Mouse (Mus musculus): Measurements from ENCODE around the gene Slc2a6. TPM values are rescaled to one million over a fixed set of nuclear protein-coding genes. Genes with fewer than 3 reads are reported as not detected.

Slc2a6 gene
- polyA plus RNA-seq, 1 experiment from 2014 or later: 0.47 TPM

- ATAC-seq (no peak), DNase-seq (no peak)
- H3K27me3 ChIP-seq (ENCODE audit: insufficient read depth, low read length): no peaks in the 10 kb centered on the region
- H3K9me3 ChIP-seq (ENCODE audit: low read length): no peaks in the 10 kb centered on the region
- H3K27ac ChIP-seq (ENCODE audit: low read depth): no peak overlapping the region
- H3K4me1 ChIP-seq (ENCODE audit: insufficient read depth): no peaks in the 10 kb centered on the region
- TF ChIP-seq EP300 (IDR thresholded peaks at IDR 0.05; ENCODE audit: low read depth) (no peak), CTCF (IDR thresholded peaks at IDR 0.05; ENCODE audit: low read depth) (no peak)
- no peak overlapping the region for H3K4me3 ChIP-seq (ENCODE audit: low read depth, low read length)
- no peak overlapping the region for H3K4me2 ChIP-seq (ENCODE audit: low read depth, low read length)
- H3K36me3 ChIP-seq (replicated peaks; ENCODE audit: insufficient read depth, low read length): peaks cover 19% of the 10 kb centered on the region
- H3K9ac ChIP-seq (replicated peaks): no peak overlapping the region
- 86% methylated on average over 2 of the region's 2 CpGs for WGBS (ENCODE audit: insufficient replicate concordance)
Observed at GRCm38 (mm10) chr2:27019530-27019929, 8.3 kb downstream of the Slc2a6 start.

- Histone ChIP-seq H3K4me2 (ENCODE audit: low read depth, low read length) (no peak overlapping the region), H3K27me3 (ENCODE audit: insufficient read depth, low read length) (no peaks in the 10 kb centered on the region), H3K36me3 (replicated peaks; ENCODE audit: insufficient read depth, low read length) (peaks cover 28% of the 10 kb centered on the region), H3K9me3 (ENCODE audit: low read length) (no peaks in the 10 kb centered on the region), H3K4me1 (ENCODE audit: insufficient read depth) (no peaks in the 10 kb centered on the region), H3K4me3 (ENCODE audit: low read depth, low read length) (no peak overlapping the region), H3K27ac (ENCODE audit: low read depth) (no peak overlapping the region), H3K9ac (replicated peaks) (no peak overlapping the region)
- ATAC-seq (peak; percentile 70; the same call in 1 of the 2 replicates), DNase-seq (peak; percentile 79)
- WGBS (ENCODE audit: insufficient replicate concordance): 41% methylated on average over 5 of the region's 5 CpGs
- peak; percentile 97 for TF ChIP-seq CTCF (IDR thresholded peaks at IDR 0.05; ENCODE audit: low read depth)
- no peak for TF ChIP-seq EP300 (IDR thresholded peaks at IDR 0.05; ENCODE audit: low read depth)
Observed at GRCm38 (mm10) chr2:27017802-27018201, 10.0 kb downstream of the Slc2a6 start.

GRCm38 (mm10) chr2:27009714-27010244, 18.0 kb downstream of the Slc2a6 start, which contains the start of gene Cacfd1:
Gene Cacfd1, plus strand, starts transcription at chr2:27009926.
- ATAC-seq (peak; percentile 98), DNase-seq (peak; percentile 92)
- H3K9me3 ChIP-seq (ENCODE audit: low read length): no peaks in the 10 kb centered on the region
- TF ChIP-seq CTCF (IDR thresholded peaks at IDR 0.05; ENCODE audit: low read depth) (no peak), EP300 (IDR thresholded peaks at IDR 0.05; ENCODE audit: low read depth) (no peak)
- peak within 1 kb of the TSS; percentile 90 for H3K27ac ChIP-seq (ENCODE audit: low read depth)
- H3K4me2 ChIP-seq (ENCODE audit: low read depth, low read length): peak within 1 kb of the TSS; percentile 81
- peak within 1 kb of the TSS; percentile 78 for H3K4me3 ChIP-seq (ENCODE audit: low read depth, low read length)
- H3K4me1 ChIP-seq (ENCODE audit: insufficient read depth): peaks cover 21% of the 10 kb centered on the region
- WGBS (ENCODE audit: insufficient replicate concordance): under 1% methylated on average over 41 of the region's 43 CpGs
- peaks cover 10% of the 10 kb centered on the region for H3K36me3 ChIP-seq (replicated peaks; ENCODE audit: insufficient read depth, low read length)
- H3K9ac ChIP-seq (replicated peaks): peak within 1 kb of the TSS; percentile 90
- no peaks in the 10 kb centered on the region for H3K27me3 ChIP-seq (ENCODE audit: insufficient read depth, low read length)

- Histone ChIP-seq H3K27me3 (ENCODE audit: insufficient read depth, low read length) (no peaks in the 10 kb centered on the region), H3K9ac (replicated peaks) (no peak overlapping the region), H3K9me3 (ENCODE audit: low read length) (no peaks in the 10 kb centered on the region), H3K36me3 (replicated peaks; ENCODE audit: insufficient read depth, low read length) (no peaks in the 10 kb centered on the region), H3K4me1 (ENCODE audit: insufficient read depth) (peaks cover 21% of the 10 kb centered on the region), H3K27ac (ENCODE audit: low read depth) (no peak overlapping the region), H3K4me3 (ENCODE audit: low read depth, low read length) (no peak overlapping the region), H3K4me2 (ENCODE audit: low read depth, low read length) (no peak overlapping the region)
- TF ChIP-seq EP300 (IDR thresholded peaks at IDR 0.05; ENCODE audit: low read depth) (no peak), CTCF (IDR thresholded peaks at IDR 0.05; ENCODE audit: low read depth) (no peak)
- ATAC-seq (no peak), DNase-seq (no peak)
- WGBS (ENCODE audit: insufficient replicate concordance): 45% methylated on average over 7 of the region's 7 CpGs
Observed at GRCm38 (mm10) chr2:27007701-27008100, 20.1 kb downstream of the Slc2a6 start.

- no peaks in the 10 kb centered on the region for H3K9me3 ChIP-seq (ENCODE audit: low read length)
- no peak overlapping the region for H3K4me3 ChIP-seq (ENCODE audit: low read depth, low read length)
- 69% methylated on average over 4 of the region's 4 CpGs for WGBS (ENCODE audit: insufficient replicate concordance)
- H3K9ac ChIP-seq (replicated peaks): no peak overlapping the region
- ATAC-seq: no peak
- H3K4me2 ChIP-seq (ENCODE audit: low read depth, low read length): no peak overlapping the region
- no peaks in the 10 kb centered on the region for H3K27me3 ChIP-seq (ENCODE audit: insufficient read depth, low read length)
- no peak overlapping the region for H3K27ac ChIP-seq (ENCODE audit: low read depth)
- H3K36me3 ChIP-seq (replicated peaks; ENCODE audit: insufficient read depth, low read length): no peaks in the 10 kb centered on the region
- DNase-seq: no peak
- peaks cover 15% of the 10 kb centered on the region for H3K4me1 ChIP-seq (ENCODE audit: insufficient read depth)
- TF ChIP-seq CTCF (IDR thresholded peaks at IDR 0.05; ENCODE audit: low read depth) (no peak), EP300 (IDR thresholded peaks at IDR 0.05; ENCODE audit: low read depth) (no peak)
Observed at GRCm38 (mm10) chr2:27006255-27006654, 21.5 kb downstream of the Slc2a6 start.

- ATAC-seq: no peak
Observed at GRCm38 (mm10) chr2:26997993-26998392, 29.8 kb downstream of the Slc2a6 start.

More at GRCm38 (mm10) chr2:26997993-26998392, 29.8 kb downstream of the Slc2a6 start:
- Histone ChIP-seq H3K36me3 (replicated peaks; ENCODE audit: insufficient read depth, low read length) (no peaks in the 10 kb centered on the region), H3K4me1 (ENCODE audit: insufficient read depth) (0 out of 2 replicates have a peak, but pooled peaks cover 2% of the 10 kb centered on the region), H3K4me2 (ENCODE audit: low read depth, low read length) (no peak overlapping the region), H3K4me3 (ENCODE audit: low read depth, low read length) (no peak overlapping the region), H3K9ac (replicated peaks) (no peak overlapping the region), H3K27me3 (ENCODE audit: insufficient read depth, low read length) (no peaks in the 10 kb centered on the region), H3K9me3 (ENCODE audit: low read length) (no peaks in the 10 kb centered on the region), H3K27ac (ENCODE audit: low read depth) (no peak overlapping the region)
- 90% methylated on average over 6 of the region's 7 CpGs for WGBS (ENCODE audit: insufficient replicate concordance)
- TF ChIP-seq EP300 (IDR thresholded peaks at IDR 0.05; ENCODE audit: low read depth) (no peak), CTCF (IDR thresholded peaks at IDR 0.05; ENCODE audit: low read depth) (no peak)
- no peak for DNase-seq

All from liver, postnatal 0 days (tissue).